Mouse (Mus musculus) right cerebral cortex, adult 18-20 months (tissue): ENCODE measurements around the gene Gm20509.
A peak's percentile ranks its signal among the peaks of the same experiment; 100 is the strongest.
"Not testable (repeated sequence)": the region's sequence is repeated elsewhere in the genome, so short reads cannot be mapped to it uniquely, and the experiment has no call there.

Experiments used
- DNase-seq: peaks from one replicate; pipeline ENCODE4 v3.0.0; 2022; ENCODE audit warnings: mixed read lengths

The Gm20509 gene

GRCm38 (mm10) chr9:73102181-73102580 is at the start of gene Gm20509:
Gene Gm20509 (plus strand): TSS chr9:73102470.
- no peak for DNase-seq

DNA sequence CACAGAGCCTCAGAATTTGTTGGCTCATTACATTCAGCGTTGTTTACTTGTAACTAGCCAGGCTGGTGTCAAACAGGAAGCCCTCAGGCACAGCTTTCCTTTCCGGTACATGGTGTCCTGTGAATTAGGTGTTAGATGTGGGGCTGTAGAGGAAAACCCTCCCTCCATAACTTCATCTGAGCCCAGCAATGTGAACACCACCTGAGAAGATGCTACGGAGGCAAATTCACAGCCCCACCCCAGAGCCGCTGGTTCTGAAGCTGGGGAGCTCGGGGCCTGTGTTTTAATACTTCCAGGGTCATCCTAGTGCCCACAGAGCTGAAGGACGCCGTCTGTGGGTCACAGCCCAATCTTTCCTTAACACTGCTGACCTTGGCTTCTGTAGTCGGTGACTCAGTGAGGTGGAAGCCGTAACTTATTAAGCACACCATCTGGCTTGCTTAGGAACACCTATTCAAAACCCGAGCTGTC is 46.8 kb upstream of the Gm20509 start:
- no peak for DNase-seq

GRCm38 (mm10) chr9:73059224-73059623 is 43.0 kb upstream of the Gm20509 start:
- DNase-seq: no peak

DNA sequence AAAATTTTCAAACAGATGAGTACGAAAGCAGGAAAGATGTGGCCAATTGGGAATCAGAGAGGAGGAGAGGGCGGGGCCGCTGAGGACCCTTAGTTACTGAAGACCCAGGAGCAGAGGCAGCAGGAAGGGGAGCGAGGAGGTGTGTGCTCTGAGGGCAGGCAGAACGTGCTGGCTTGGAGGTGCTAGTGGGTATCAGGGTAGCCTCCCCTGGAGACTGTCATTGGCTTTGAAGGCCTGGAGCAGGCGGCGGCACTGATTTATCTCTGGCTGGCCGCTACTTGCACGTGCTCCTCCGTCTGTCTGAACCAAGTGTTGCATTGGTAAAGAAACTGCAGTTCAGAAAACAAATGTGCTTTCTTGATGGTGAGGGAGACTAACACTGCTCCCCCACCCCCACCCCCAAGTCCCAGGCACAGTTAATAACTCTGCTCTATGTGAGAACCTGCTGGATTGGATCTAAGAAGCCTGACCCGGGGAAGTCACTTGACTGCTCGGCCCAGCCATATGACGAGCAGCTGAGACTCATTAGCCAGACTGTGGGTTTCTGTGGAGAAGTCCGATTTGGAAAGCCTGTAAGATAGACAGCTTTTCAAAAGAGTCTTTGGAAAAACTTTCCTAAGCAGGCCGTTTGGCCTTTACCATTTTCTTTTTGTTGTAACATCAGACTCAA is 38.5 kb upstream of the Gm20509 start:
- no peak for DNase-seq

- DNase-seq: no peak
Observed at GRCm38 (mm10) chr9:73067086-73067485, 35.2 kb upstream of the Gm20509 start.

GRCm38 (mm10) chr9:73068230-73068679 is 34.0 kb upstream of the Gm20509 start:
- peak; percentile 79 for DNase-seq

DNA sequence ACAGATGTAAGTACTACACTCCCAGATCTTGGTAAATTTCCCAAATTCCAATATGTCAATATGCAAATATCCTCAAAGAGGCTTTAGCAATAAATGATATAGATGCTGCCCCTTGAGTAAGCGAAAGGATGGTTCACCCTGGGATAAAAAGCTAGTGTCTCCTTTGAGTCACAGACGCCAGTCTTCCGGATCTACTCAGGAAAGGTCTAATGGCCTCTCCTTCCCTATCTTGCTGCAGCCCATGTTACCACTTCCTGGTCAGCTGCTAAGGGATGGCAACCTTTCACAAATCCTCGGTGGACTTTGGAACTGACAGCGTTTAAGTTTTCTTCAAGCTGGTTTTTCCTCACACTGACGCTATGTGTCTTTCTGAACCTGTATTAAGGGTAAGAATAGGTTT is 33.6 kb upstream of the Gm20509 start:
- DNase-seq: no peak

DNA sequence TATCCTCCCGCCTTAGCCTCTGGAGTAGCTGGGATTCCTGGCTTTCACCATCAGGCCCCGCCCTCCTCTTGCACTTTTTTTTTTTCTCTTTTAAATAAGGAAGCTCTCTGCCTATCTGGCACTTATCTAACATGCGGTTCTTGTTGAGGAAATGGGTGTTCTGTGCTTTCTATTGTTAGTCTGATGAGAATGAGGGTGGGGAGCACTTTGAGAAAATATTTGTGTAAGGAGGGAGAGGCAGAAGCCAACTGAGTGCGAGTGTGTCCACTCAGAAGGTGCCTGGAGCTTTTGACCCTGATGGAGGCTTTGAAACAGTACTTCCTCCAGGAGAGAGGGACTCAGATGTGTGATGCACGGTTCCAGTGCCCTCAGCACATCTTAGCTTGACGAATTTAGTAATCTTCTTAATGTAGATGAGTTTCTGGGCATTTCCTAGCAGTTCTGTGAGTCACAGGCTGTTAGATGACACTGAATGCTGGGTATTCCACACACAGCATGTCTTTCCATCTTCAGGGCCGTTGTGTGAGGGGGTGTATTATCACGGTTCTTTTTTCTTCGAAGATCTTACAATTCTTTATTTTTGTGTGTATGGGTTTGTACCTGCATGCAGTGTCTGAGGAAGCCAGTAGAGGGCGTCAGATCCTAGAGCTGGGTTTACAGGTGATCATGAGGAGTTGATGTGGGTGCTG is 31.2 kb upstream of the Gm20509 start:
- DNase-seq: peak; percentile 33

DNA sequence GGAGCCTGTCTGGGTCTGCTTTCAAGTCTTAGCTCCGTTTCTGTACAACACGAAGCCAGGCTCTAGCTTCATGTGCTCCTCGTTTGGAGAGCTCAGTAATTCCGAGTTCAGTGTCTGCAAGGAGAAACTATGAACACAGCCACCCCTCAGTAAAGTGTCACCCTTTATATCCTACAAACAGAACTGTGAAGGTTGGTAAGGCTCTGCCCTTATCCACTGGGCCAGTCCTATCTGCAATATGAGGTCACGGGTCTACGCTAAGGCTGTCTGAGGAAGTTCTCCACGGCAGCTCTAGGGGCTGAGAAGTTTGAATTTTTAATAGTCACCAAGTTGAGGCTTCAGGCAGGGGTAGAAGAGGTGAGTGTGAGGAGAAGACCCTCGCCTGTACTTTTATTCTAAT is 29.8 kb upstream of the Gm20509 start:
- no peak for DNase-seq

- no peak for DNase-seq
Observed at GRCm38 (mm10) chr9:73073169-73073568, 29.1 kb upstream of the Gm20509 start.

GRCm38 (mm10) chr9:73079349-73079748 is 22.9 kb upstream of the Gm20509 start:
- not testable (repeated sequence) for DNase-seq

- no peak for DNase-seq
Observed at GRCm38 (mm10) chr9:73079801-73080325, 22.4 kb upstream of the Gm20509 start.

DNA sequence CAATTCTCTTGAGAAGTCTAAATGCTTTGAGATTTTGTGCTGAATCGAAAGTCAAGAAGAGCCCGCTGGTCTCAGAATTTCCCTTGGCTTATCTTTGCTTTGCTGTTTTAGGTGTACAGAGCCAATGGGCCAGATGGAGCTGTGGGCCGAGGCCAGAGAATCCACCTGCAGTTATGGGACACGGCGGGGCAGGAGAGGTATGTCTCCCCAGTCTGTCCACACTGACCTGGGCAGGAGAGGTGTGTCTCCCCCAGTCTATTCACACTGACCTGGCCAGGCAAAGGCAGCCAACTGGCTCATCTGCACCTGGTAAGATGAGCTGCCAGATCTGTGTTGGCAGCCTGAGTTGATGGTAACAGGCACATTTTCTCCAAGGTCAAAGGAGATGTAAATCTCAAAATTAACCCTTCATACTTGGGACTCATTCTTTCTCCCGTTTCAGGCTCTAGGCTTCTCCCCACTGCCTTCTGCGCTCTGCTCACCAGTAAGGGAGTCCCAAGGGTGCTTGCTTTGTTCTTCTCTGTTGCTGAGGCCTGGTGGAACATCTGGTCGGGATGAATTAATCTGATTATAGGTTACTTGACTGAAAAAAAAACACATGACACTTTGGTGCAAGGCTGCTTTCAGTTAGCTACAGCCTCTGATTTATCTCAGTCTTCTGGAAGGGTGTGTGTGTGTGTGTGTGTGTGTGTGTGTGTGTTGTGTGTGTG is 19.8 kb upstream of the Gm20509 start:
- DNase-seq: no peak

GRCm38 (mm10) chr9:73083956-73084355 is 18.3 kb upstream of the Gm20509 start:
- no peak for DNase-seq

GRCm38 (mm10) chr9:73085845-73086244 is 16.4 kb upstream of the Gm20509 start:
- DNase-seq: no peak

DNA sequence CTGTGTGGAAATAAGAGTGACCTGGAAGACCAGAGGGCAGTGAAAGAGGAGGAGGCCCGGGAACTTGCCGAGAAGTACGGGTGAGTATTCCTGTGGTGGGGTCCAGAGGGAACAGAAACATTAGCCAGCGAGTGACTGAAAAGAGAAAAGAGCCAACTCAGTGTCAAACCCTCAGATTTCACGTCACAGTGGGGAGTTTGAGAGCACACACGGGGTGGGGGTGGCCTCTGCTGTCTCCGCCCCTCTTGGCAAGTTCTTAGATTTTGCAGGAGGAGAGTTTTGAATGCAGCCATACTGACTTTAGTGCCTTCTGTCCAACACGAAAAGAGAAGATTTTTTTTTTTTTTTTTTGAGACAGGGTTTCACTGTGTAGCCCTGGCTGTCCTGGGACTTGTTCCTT is 15.1 kb upstream of the Gm20509 start:
- no peak for DNase-seq

DNA sequence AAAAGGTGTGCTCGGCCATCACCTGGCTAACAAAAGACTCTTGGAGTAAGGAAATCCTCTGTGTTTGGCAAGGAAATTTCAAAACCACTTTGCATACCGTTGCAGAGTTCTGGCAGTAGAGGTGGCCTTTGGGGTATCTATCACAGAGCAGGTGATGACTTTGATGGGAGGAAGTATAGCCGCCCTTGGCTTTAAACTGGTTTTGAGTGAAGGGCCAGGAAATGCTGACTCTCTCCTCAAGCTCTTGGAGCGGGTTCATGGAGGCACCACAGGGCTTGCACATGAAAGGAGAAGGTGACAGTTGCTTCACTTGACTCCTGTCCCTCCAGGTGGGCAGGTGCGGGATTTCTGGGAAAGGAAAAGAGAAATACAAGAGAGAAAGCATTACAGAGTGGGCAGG is 14.7 kb upstream of the Gm20509 start:
- DNase-seq: no peak

- DNase-seq: no peak
Observed at GRCm38 (mm10) chr9:73089222-73089920, 12.9 kb upstream of the Gm20509 start.

GRCm38 (mm10) chr9:73090121-73090520 is 12.1 kb upstream of the Gm20509 start:
- DNase-seq: no peak

GRCm38 (mm10) chr9:73091747-73092146 is 10.5 kb upstream of the Gm20509 start:
- peak; percentile 43 for DNase-seq

- DNase-seq: no peak
Observed at GRCm38 (mm10) chr9:73094580-73094979, 7.7 kb upstream of the Gm20509 start.

- DNase-seq: no peak
Observed at GRCm38 (mm10) chr9:73097898-73098297, 4.4 kb upstream of the Gm20509 start.

DNA sequence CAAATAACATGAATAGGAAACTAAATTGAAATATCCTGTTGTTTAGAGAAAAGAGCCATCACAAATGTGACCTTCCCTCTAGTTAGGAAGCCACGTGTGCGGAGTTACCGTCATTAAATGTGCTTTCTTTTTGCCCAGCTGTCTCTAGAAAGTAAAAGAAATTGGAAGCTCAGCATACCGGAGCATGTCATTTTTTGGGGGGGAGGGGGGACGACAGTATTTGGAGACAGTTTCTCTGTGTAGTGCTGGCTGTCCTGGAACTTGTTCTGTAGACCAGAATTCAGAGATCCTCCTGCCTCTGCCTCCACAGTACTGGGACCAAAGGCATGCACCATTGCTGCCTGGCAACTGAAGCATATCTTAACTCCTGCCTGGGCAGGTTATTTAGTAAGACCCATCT is 734 bp upstream of the Gm20509 start, which contains the start of gene Khdc3:
Gene Khdc3 (plus strand): TSS at position 301 of the 400 bp plus-strand sequence.
- DNase-seq: no peak
